Mouse (Mus musculus) ES-Bruce4 (cell line): ENCODE measurements around the gene Hvcn1.

Experiments used
- CTCF ChIP-seq: IDR thresholded peaks from one replicate; pipeline ENCODE4 v1.8.1; 2011; ENCODE audit warnings: low read depth, low read length
- EP300 ChIP-seq: IDR thresholded peaks from 2 replicates; pipeline ENCODE4 v1.6.1; 2011; ENCODE audit warnings: low read depth, low read length; ENCODE audit not compliant: insufficient read depth
- POLR2A ChIP-seq: IDR thresholded peaks from one replicate; pipeline ENCODE4 v1.8.1; 2011; ENCODE audit warnings: low read length; ENCODE audit not compliant: insufficient read depth

GRCm38 (mm10) chr5:122218928-122219327 lies 12.3 kb downstream of the Hvcn1 start:
- TF ChIP-seq CTCF (no peak), POLR2A (no peak), EP300 (no peak)
